Mouse (Mus musculus): ENCODE measurements at regions not wholly inside any gene's neighbourhood (a gene's known extent, or its start where the extent isn't known, plus 50 kb on each side); places are given as distances from the start of the nearest gene placed in this dataset.

DNA sequence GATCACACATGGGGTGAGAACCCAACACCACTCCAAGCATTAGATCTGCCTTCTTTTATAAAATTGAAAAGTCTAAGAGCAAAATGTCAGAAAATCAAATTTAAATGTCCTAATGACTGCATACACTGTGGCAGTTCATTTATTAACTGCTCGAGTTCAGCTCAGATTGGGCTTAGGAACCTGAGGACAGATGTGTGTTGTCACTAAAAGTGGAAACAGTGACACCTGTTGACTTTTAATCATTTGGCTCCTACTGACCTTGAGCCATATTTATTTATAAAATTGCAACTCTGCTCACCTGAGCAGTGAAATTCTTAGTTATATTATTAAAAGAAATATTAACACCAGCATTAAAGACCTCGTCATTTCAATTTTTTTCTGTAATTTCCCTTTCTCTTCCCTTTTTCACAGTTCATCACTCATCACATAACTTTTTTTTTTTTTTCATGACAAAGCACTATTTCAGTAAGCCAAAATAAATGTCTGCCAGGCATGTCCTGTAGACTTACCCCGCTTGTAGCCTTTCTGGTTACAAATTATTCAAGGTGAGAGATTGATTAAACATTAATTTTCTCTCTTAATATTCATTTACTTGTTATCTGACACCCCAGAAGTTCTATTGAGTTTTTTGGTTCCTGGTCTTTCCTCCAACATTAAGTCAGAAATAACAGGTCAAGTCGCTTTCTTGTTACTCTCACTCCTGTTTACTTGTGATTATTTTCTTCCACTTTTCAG is 274.2 kb upstream of the Tet2 start:
- DNase-seq (ENCODE audit: low spot score in 2 of 2), result no peak

DNA sequence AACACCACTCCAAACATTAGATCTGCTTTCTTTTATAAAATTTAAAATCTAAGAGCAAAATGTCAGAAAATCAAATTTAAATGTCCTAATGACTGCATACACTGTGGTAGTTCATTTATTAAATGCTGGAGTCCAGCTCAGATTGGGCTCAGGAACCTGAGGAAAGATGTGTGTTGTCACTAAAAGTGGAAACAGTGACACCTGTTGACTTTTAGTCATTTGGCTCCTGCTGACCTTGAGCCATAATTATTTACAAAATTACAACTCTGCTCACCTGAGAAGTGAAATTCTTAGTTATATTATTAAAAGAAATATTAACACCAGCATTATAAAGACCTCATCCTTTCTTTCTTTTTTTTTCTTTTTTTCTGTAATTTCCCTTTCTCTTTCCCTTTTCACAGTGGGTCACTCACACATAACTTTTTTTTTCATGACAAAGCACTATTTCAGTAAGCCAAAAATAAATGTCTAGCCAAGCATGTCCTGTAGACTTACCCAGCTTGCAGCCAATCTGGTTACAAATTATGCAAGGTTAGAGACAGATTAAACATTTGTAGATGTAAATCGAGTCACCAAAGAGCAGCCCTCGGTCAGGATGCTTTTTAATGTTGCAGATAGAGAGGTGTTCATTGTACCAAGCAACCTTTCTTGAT is 288.9 kb upstream of the Tet2 start:
- DNase-seq (ENCODE audit: low spot score in 2 of 2), result no peak

- no peak for DNase-seq (ENCODE audit: low spot score in 2 of 2)
Observed at GRCm38 (mm10) chr3:133834459-133834858, 289.5 kb upstream of the Tet2 start.

DNA sequence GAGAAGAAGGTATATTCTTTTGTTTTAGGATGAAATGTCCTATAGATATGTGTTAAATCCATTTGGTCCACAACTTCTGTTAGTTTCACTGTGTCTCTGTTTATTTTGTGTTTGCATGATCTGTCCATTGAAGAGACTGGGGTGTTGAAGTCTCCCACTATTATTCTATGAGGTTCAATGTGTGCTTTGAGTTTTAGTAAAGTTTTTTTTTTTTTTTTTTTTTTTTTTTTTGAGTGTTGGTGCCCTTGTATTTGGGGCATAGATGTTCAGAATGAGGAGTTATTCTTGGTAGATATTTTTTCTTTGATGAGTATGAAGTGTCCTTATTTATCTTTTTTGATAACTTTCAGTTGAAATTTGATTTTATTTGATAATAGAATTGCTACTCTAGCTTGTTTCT is 301.4 kb upstream of the Tet2 start:
- no peak for DNase-seq (ENCODE audit: low spot score in 2 of 2)

- DNase-seq (ENCODE audit: low spot score in 2 of 2), result no peak
Observed at GRCm38 (mm10) chr3:133874383-133874782, 329.4 kb upstream of the Tet2 start.

- DNase-seq (ENCODE audit: low spot score in 2 of 2), result peak; percentile 75 to 88
Observed at GRCm38 (mm10) chr3:133876439-133877072, 331.6 kb upstream of the Tet2 start.

DNA sequence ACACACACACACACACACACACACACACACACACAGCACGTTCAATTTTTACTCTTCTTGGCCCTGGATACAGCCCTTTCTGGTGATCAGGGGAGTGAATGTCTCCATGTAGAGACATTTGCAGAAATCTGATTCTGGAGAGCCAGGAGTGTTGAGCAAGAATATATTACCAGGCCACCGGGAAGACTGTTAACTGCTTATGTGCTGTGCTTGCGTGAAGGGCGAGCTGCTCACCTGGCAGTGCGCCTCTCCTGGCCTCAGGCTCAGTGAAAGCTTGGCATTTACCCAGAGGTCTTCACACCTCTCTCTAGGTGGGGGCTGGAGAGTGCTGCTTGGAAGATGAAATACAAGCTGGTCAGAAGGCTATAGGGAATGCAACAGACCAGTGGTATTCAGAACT is 332.4 kb upstream of the Tet2 start:
- peak in 1 of 2 experiments; percentile 2 for DNase-seq (ENCODE audit: low spot score in 2 of 2)

- DNase-seq (ENCODE audit: low spot score in 2 of 2), result no peak
Observed at GRCm38 (mm10) chr3:133880626-133881025, 335.7 kb upstream of the Tet2 start.

GRCm38 (mm10) chr3:133901931-133902330 is 334.4 kb upstream of the Cxxc4 start:
- DNase-seq (ENCODE audit: low spot score in 2 of 2), result no peak

- no peak for DNase-seq (ENCODE audit: low spot score in 2 of 2)
Observed at GRCm38 (mm10) chr3:133922200-133922599, 314.1 kb upstream of the Cxxc4 start.

DNA sequence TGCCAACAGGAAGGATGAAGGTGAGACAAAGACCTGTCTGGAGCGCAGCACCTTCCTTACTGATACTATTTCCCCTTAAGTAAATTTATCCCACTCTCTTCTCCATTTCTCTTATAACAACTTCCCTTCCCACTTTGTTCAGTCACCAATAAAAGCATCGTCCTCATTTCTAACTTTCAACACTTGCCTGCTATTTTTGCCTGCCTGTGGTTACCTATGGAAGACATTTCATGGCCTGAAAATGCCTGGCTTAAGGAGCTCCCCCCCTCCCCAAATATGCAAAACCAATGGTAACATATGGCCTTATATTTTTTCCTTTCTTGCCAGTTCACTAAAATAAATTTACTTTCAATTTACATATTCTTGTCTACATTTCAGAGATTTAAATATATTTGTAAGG is 271.0 kb upstream of the Cxxc4 start:
- DNase-seq (ENCODE audit: low spot score in 2 of 2), result no peak

DNA sequence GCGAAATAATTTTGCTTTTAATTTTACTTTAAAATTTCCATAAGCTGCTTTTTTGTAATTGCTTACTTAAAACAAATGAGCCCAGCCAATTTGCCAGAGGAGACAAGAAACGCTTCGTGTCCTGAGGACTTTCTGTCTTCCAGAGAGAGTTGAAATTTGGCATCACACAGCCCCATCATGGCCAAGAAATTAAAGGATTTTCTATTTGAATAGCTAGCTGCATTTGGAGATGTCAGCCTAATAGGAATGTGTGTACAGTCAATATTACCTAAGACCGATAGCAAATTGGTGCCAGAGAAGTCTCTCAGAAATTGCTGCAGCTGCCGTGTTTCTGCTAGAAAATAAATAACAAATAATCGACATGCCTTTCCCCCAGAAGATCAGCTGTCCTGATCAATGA is 268.1 kb upstream of the Cxxc4 start:
- DNase-seq (ENCODE audit: low spot score in 2 of 2), result peak in 1 of 2 experiments; percentile 2

- DNase-seq (ENCODE audit: low spot score in 2 of 2), result no peak
Observed at GRCm38 (mm10) chr3:133972774-133973173, 263.5 kb upstream of the Cxxc4 start.

DNA sequence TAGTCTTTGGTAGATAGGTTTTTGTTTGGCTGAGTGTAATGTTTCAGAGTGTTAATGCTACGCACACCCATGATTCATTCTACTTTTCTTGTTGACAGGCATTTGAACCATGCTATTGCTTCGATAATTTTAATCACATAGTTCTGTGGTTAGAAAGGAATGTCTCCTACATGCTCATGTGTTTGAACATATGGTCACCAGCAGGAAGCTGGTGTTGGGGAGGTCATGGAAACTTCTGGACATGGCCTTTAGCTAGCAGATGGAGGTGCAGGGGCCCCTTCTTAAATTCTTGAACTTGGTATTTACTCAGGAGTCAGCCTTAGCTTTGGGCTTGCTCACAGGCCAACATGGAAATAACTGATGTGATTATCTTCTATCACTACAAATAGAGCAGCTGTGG is 248.6 kb upstream of the Cxxc4 start:
- DNase-seq (ENCODE audit: low spot score in 2 of 2), result no peak

- DNase-seq (ENCODE audit: low spot score in 2 of 2), result no peak
Observed at GRCm38 (mm10) chr3:133993971-133994370, 242.3 kb upstream of the Cxxc4 start.

DNA sequence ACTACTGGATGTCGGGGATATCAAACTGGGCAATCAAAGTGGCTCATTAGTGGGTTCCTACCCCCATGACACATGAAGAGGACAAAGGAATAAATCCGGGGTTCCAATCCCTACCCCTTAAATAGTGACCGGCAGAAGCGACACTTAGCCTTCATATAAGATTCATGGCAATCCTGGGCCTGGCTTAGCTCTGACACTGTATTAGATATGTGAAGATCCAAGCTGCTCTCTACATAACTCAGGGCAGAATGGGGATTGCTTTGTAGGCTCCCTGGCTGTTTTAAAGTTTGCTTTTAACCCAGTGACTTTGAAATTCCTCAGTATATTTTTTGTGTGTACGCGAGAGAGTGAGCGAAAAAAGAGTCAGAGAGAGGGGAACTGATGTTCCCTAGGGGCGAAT is 236.3 kb upstream of the Cxxc4 start:
- DNase-seq (ENCODE audit: low spot score in 2 of 2), result no peak

- no peak for DNase-seq (ENCODE audit: low spot score in 2 of 2)
Observed at GRCm38 (mm10) chr3:134000595-134000994, 235.7 kb upstream of the Cxxc4 start.

DNA sequence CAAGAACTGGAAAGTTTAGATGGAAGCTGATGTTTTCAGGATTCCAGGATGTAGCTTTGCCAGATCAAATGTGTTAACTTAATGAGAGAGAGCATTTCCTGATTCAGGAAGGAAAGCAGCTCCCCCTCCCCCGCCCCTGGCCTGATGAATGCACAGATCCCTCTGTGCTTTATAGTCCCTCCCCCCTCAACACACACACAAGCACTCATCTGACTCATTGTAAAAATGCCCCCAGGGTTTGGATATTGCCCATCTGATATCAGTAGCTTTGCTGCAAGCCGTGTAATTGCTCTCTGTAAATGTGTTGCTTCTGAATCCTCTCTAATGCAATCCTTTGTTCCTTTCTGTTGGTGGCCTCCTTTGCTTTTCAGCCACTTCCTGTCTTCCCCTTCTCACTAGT is 221.5 kb upstream of the Cxxc4 start:
- no peak for DNase-seq (ENCODE audit: low spot score in 2 of 2)

DNA sequence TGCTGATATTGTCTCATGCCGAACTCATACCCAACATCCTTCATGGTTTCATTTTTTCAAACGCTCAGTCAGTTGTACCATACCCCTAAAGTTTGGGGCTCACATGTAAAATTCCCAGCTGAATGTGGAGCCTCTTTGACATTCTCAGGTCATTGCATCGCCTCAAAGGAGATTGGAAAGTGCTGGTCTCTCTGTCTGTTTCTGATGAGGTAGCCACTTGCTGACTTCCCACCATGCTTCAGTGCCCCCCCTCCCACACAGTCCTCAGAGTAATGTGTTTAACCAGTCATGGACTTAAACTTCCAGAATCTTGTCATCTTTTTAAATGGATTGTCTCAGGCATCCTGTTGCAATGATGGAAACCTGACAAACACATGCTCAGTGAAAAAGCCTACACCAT is 220.9 kb upstream of the Cxxc4 start:
- DNase-seq (ENCODE audit: low spot score in 2 of 2), result no peak

GRCm38 (mm10) chr3:134033862-134034261 is 202.4 kb upstream of the Cxxc4 start:
- peak in 1 of 2 experiments; percentile 4 for DNase-seq (ENCODE audit: low spot score in 2 of 2)

GRCm38 (mm10) chr3:134036310-134036934 is 199.9 kb upstream of the Cxxc4 start:
- DNase-seq (ENCODE audit: low spot score in 2 of 2), result no peak

- no peak for DNase-seq (ENCODE audit: low spot score in 2 of 2)
Observed at GRCm38 (mm10) chr3:134050649-134051048, 185.6 kb upstream of the Cxxc4 start.

All from layer of hippocampus, postnatal 14 days (tissue).